Mouse (Mus musculus) 3134 (cell line): ENCODE data around the gene Mrgprd.

ENCODE experiments used
- DNase-seq: peaks from one replicate; pipeline ENCODE4 v3.0.0-alpha.2; 2011; ENCODE audit warnings: low spot score; ENCODE audit not compliant: insufficient read length; ENCODE audit errors: extremely low read depth

Mrgprd gene

DNA sequence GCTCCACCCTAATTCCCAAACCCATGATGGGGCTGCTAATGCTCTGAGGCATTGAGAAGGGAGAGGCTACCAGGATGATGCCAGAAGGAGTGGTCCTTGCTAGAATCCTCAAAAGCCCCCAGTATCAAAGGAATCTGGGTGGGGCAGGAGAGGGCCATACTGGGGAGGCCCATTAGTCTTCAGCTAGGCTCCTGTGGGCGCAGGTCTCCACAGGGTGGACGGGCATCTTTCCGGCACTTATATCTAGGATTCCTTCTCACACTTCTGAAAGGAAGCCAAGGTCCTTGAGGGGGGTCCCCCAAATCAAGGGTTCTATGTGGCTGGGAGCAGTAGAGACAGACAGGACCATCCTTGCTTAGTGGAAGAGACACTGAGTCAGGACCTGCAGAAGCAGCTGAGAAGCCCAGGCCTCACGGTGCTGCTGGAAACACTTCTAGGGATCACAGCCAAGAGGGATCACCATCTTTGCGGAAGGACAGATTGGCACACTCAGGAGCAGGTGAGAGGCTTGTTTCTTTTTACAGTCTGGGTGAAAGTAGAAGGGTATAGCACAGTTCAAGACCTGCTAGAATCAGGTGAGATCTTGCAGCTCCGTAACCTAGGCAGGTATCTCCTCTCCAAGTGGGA is at the start of gene Mrgprd:
Mrgprd (plus strand) TSS at position 51 of the 627 bp plus-strand sequence.
- no peak for DNase-seq

GRCm38 (mm10) chr7:145266011-145266410 is 48.6 kb upstream of the Mrgprd start:
- peak; percentile 80 for DNase-seq

- DNase-seq: no peak
Measured at GRCm38 (mm10) chr7:145268890-145269289, 45.7 kb upstream of the Mrgprd start.

DNA sequence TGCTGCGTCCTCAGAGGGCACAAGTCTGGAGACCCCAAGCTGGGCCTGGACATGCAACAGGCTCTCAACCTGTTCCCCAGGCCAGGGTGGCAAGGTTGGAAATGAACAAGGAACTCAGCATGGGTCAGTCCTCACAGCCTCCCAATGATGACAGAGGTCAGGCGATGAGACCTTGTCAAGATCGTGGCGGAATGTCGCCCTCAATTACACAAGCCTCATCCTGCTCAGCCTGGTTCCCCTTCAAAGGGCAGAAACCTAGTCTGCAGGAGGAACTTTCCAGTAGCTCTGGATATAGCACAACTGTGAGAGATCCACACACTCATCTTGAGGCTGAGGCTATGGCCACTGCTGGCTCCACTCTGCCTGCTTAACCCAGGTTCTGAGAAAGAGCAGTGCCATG is 43.7 kb upstream of the Mrgprd start:
- DNase-seq: no peak

DNA sequence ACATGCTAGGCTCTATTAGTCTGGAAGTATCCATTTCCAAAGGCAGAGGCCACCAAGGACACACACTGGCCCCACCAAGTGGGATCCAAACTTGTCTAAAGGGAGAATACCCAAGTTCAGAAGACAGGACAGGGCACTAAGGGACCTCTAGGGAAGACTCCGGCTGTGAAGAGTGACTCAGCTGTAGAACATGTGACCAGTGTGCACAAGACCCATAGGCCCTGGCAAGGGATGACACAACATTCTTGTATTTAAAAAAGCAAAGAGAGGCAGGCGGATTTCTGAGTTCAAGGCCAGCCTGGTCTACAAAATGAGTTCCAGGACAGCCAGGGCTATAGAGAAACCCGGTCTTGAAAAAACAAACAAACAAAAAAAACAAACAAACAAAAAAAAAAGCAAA is 39.1 kb upstream of the Mrgprd start:
- no peak for DNase-seq

- DNase-seq: peak; percentile 57
Measured at GRCm38 (mm10) chr7:145281396-145281795, 33.2 kb upstream of the Mrgprd start.

GRCm38 (mm10) chr7:145283041-145283440 is 31.6 kb upstream of the Mrgprd start:
- no peak for DNase-seq

DNA sequence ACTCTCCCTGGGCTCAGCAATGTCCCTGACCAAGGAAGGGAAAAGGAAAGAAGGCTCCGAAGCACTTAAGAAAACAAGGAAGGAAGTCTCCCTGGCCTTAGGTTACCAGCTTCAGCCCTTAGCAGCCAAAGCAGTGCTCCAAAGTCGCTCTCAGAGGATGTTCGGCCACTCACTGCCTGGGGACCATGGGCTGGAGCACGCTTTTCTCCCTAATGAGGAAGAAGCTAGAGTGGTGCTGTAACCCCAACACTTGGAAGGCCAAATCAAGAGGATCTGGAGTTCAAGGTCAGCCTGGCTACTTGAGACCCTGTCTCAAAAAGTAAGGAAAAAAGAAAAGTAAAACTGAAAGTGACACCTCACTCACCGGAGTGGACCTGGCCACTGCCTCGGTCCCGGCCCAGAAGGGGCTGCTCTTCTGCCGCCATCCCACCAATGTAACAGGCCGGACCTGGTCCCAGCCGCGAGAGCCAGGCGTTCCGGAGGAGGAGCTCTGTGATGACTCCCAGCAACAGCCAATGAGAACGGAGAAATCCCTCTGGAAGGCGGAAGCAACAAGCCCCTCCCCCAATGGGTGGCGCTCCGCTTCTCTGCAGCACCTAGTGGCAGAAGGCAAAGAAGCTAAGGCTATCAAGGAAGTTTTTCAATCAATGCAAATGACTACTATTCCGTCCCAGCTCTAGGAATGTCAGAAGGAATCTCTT is 31.0 kb upstream of the Mrgprd start, which contains the start of gene Tpcn2:
Tpcn2 (minus strand) TSS at position 525 of the 701 bp plus-strand sequence.
- peak; percentile 88 for DNase-seq

DNA sequence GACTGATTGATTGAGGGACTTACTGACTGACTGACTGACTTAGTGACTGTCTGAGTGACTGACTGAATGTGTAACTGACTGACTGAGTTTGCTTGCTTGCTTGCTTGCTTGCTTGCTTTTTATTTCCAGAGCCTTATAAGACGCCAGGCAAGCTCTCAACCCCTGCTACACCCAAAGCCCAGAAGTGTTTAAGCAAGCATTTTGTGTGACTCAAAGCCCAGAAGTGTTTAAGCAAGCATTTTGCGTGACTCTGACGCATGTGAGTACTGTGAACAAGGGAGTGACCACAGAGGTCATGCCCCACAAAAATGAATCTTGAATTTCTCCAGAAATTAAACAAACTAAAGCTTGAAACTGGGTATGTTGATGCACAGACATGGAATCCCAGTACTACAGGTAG is 30.3 kb upstream of the Mrgprd start:
- peak; percentile 31 for DNase-seq

- no peak for DNase-seq
Measured at GRCm38 (mm10) chr7:145285476-145285875, 29.2 kb upstream of the Mrgprd start.

- no peak for DNase-seq
Measured at GRCm38 (mm10) chr7:145287410-145287809, 27.2 kb upstream of the Mrgprd start.

- DNase-seq: peak; percentile 74
Measured at GRCm38 (mm10) chr7:145289302-145289701, 25.3 kb upstream of the Mrgprd start.

- DNase-seq: no peak
Measured at GRCm38 (mm10) chr7:145291847-145292246, 22.8 kb upstream of the Mrgprd start.

DNA sequence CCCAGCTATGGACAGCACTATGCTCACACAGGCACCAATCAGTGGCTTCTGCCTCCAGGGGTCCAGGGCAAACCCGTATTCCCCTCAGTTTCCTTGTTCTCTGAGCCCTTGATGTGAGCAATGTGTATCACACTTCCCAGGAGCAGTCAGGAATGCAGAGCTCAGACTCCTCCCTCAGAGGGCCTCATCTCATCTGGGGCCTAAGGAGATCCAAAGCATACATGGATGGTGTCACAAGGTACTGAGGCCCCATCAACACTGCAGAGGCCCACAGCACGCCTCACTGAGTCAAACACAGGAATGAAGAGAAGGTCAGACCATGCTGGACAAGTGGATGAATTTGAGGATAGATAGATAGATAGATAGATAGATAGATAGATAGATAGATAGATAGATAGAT is 21.9 kb upstream of the Mrgprd start:
- no peak for DNase-seq

DNA sequence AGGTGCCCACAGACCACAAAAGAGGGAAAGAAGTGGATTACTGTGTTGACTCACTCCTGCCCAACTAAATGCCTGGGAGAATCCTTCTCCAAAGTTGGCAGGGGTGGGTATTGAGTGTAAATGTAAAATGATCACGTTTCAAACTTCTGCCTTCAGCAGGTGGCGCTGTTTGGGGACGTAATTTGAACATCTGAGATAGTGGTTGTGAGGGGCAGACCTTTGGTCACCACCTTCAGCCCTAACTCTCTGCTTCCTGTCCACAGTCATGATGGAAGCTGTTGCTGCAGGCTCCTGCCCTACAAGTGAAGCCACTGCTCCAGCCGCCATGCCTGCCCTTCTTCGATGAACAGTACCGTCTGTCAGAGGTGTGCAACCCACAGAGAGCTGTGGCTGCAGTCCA is 20.8 kb upstream of the Mrgprd start:
- DNase-seq: no peak

GRCm38 (mm10) chr7:145298666-145299490 is 15.8 kb upstream of the Mrgprd start:
- no peak for DNase-seq

GRCm38 (mm10) chr7:145299562-145300320 is 14.9 kb upstream of the Mrgprd start:
- DNase-seq: peak; percentile 84

DNA sequence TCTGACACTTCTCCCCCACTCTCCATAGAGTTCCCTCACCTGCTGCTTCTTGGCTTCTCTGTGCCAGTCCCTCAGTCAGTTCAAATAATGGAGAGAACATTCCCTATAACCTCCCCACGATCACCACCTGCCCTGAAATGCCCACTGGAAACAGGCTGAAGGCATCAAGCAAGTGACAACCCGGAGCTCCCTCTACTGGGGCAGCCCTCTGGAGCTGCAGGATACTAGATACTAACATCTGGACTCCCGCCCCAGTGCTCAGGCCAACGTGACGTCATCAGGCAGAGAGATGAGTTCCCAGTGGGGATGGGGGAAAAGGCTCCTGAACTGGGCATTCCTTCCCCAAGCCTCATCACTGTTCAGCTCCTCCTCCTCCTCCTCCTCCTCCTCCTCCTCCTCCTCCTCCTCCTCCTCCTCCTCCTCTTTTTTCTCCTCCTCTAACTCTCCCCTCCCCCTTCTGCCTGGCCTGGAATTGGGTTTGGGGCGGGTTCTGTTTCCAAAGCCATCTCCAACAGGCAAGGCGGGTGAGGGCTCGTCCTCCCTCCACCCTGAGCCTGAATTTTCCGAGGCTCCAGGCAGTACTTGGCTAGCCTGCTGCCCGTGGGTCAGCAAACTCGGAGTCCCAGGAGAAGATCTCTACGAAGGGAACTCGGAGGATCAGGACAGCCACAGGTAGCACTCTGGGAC is 14.2 kb upstream of the Mrgprd start, which contains the start of gene Mrgprf:
Mrgprf (plus strand) TSS at position 508 of the 687 bp plus-strand sequence.
- peak; percentile 76 for DNase-seq

DNA sequence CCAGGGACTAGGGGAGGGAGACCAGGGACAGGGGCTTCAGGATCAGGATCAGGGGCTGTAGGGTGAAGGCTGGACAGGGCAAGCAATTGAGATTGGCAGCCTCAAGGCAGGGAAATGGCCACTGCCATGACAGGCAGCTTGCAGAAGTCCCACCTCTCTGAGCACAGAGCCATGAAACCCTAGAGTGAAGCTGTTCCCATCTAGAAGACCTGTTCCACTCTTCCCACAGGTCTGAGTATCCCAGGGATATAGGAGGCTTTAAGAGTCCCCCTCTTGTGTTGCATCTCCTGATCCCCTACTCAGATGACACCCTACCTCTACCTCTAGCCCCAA is 13.7 kb upstream of the Mrgprd start:
- DNase-seq: no peak

DNA sequence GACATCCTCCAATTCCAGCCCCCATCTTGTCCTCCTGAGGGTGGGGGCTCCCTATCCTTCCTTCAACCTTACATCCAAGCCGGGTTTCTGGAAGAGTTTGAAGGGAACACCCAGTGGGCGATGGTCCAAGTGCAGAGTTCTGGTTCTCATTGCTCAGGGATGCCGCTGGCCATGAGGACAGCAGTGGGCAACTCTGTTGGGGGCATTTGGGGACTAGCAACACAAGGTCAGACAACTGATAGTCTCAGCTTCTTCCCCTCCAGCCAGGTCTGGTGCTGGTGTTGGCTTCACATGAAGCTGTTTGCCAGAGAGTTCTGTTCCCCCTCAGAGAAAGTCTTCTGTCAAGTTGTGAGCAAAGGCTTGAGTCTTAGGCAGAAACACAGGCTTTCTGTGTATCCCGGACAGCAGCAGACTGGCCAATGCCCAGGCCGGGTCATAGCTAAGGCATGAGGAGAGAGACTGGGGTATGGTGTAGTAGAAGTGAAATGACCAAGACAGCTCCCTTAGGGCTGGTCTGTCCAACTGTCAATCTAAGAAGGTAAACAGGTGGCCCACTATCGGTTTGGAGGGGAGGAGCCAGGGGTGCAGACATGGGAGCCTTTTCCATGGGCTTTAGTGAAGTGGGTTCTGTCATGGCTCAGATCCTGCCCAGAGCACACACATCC is 13.2 kb upstream of the Mrgprd start:
- DNase-seq: peak; percentile 36
